Mouse (Mus musculus) spleen, adult 2 months (tissue): Measurements from ENCODE around the gene Abcb11.

Source experiments
- CTCF ChIP-seq: fragments of 200-500 bp; IDR thresholded peaks from 2 replicates; pipeline ENCODE4 v1.5.1; 2011; ENCODE audit warnings: mild to moderate bottlenecking, inconsistent platforms; ENCODE audit not compliant: insufficient read depth, insufficient read length, insufficient replicate concordance; ENCODE audit errors: extremely low read depth
- POLR2A ChIP-seq: fragments of 200-500 bp; IDR thresholded peaks from 2 replicates; pipeline ENCODE4 v1.6.1; 2011; ENCODE audit warnings: low read depth, low read length, inconsistent platforms

GRCm38 (mm10) chr2:69264069-69264618 is 78.3 kb downstream of the Abcb11 start:
- TF ChIP-seq CTCF (no peak), POLR2A (no peak)
